Mouse (Mus musculus) stomach, embryonic 16.5 days (tissue): ENCODE measurements around the gene Tcf23. TPM values are rescaled to one million over a fixed set of nuclear protein-coding genes. Genes with fewer than 3 reads are reported as not detected.

ENCODE experiments used
- ATAC-seq: fragments of 200-750 bp; cut with Nextera tagmentation; 2 replicates; pipeline ENCODE4 v1.8.0; 2017; ENCODE audit warnings: moderate number of reproducible peaks, moderate TSS enrichment; ENCODE audit not compliant: insufficient read depth, low FRiP score
- H3K27ac ChIP-seq: fragments of 300-500 bp; sonication (generic); 2 replicates; pipeline ENCODE4 v1.5.1; 2014; ENCODE audit warnings: low read length
- H3K27me3 ChIP-seq: fragments of 300-500 bp; sonication (generic); 2 replicates; pipeline ENCODE4 v1.6.1; 2014; ENCODE audit warnings: low read length, control low read depth, mixed read lengths; ENCODE audit not compliant: control insufficient read depth, insufficient read depth
- H3K36me3 ChIP-seq: fragments of 300-500 bp; sonication (generic); 2 replicates; pipeline ENCODE4 v1.6.1; 2014; ENCODE audit warnings: low read length; ENCODE audit not compliant: control insufficient read depth, insufficient read depth
- H3K4me1 ChIP-seq: fragments of 300-500 bp; sonication (generic); 2 replicates; pipeline ENCODE4 v1.6.1; 2014; ENCODE audit warnings: low read length, control low read depth, mixed read lengths; ENCODE audit not compliant: control insufficient read depth, insufficient read depth
- H3K4me2 ChIP-seq: fragments of 300-500 bp; sonication (generic); 2 replicates; pipeline ENCODE4 v1.6.1; 2014; ENCODE audit warnings: low read depth, low read length, mixed read lengths
- H3K4me3 ChIP-seq: fragments of 300-500 bp; sonication (generic); replicated peaks from 2 replicates; pipeline ENCODE4 v1.5.1; 2014; ENCODE audit warnings: mild to moderate bottlenecking, low read length
- H3K9ac ChIP-seq: fragments of 300-500 bp; sonication (generic); 2 replicates; pipeline ENCODE4 v1.6.1; 2014; ENCODE audit warnings: low read length
- H3K9me3 ChIP-seq: fragments of 300-500 bp; sonication (generic); replicated peaks from 2 replicates; pipeline ENCODE4 v1.6.1; 2016; ENCODE audit warnings: low read length, control low read depth; ENCODE audit not compliant: control insufficient read depth
- WGBS: fragments of 180-500 bp; shearing (Covaris S2); extraction: QIAGEN DNeasy Blood & Tissue Kit; methylation state at CpG from one replicate; pipeline ENCODE4 v1.1.7; 2014; 5-methylcytosine and 5-hydroxymethylcytosine counted together
- polyA plus RNA-seq: library from polyadenylated mRNA; unstranded; fragments of >200 nt; fragmentation: Nextera tagmentation; extraction: Ambion mirVana; gene quantifications from 2 replicates; pipeline ENCODE4 v1.2.1, GENCODE M21; 2015

The Tcf23 gene
- polyA plus RNA-seq, 1 experiment from 2014 or later, result 1.1 TPM

DNA sequence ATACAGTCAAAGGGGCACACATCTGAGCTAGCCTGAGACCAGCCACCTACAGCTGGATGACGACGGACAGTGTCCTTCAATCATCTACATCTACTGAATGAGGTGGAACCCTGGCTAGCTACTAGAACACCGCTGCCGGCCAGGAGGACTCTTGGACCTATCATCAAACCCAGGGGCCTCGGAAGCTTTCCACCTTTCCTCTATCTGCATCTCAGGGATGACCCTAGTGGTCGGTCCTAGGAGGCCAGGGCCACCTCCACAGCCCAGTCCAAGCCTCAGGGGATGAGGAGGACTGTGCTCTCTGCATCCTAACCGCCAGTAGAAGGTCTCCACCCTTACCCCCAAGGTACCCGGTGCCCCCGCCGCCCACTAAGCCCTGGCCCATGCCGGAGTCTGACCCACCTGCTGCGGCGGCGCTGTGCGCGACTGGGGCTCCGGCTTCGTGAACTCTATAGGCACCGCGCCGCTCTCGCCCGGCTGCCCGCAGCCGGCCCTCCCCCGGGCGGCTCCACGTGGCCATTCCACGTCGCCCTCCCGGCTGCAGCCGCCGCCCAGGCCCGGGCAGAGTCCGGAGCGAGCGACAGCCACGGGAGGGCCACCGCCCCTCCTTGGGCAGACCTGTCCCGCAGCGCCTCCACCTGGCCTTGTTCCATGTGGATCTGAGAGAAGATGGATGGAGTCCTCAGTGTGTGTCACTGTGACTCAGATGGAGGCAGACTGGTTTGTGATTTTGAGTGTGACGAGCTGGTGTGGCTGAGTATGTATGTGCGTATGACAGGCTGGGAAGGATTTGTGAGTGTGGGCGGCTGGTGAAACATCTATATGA lies 23.3 kb upstream of the Tcf23 start, which contains the start of gene Cgref1:
Gene Cgref1 (minus strand): TSS at position 636 of the 826 bp plus-strand sequence.
- peaks cover 10% of the 10 kb centered on the region for H3K4me1 ChIP-seq
- peak within 1 kb of the TSS; percentile 67 for H3K9ac ChIP-seq
- no peak within 1 kb of the TSS for H3K27ac ChIP-seq
- 6% methylated on average over 44 of the region's 44 CpGs for WGBS
- H3K9me3 ChIP-seq, result no peaks in the 10 kb centered on the region
- no peaks in the 10 kb centered on the region for H3K36me3 ChIP-seq
- peak; percentile 77; the same call in 1 of the 2 replicates for ATAC-seq
- H3K27me3 ChIP-seq, result no peaks in the 10 kb centered on the region
- H3K4me3 ChIP-seq, result peak within 1 kb of the TSS; percentile 40
- peak within 1 kb of the TSS; percentile 65 for H3K4me2 ChIP-seq

DNA sequence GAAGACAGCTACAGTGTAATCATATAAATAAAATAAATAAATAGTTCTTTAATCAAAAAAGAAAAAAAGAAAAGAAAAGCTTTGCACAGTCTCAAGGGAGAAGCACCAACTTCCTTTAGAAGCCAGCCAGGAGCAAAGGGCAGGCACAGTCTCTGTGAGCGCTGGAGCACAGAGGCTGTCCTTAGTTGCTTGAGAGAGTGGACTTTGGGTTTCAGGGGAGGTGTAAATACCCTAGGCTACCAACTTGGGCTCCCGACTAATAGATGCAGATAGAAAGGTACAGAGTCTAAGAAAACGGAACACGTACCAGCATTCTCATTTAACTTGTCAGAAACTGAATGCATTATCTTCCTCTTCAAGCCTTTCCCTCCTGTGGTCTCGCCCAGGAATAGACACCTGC lies 19.8 kb upstream of the Tcf23 start:
- Histone ChIP-seq H3K27ac (no peak overlapping the region), H3K27me3 (no peaks in the 10 kb centered on the region), H3K4me2 (no peak overlapping the region), H3K9ac (no peak overlapping the region), H3K9me3 (no peaks in the 10 kb centered on the region), H3K4me1 (peaks cover 17% of the 10 kb centered on the region), H3K4me3 (no peak overlapping the region), H3K36me3 (0 out of 2 replicates have a peak, but pooled peaks cover 4% of the 10 kb centered on the region)
- ATAC-seq, result no peak
- 74% methylated on average over 5 of the region's 5 CpGs for WGBS

DNA sequence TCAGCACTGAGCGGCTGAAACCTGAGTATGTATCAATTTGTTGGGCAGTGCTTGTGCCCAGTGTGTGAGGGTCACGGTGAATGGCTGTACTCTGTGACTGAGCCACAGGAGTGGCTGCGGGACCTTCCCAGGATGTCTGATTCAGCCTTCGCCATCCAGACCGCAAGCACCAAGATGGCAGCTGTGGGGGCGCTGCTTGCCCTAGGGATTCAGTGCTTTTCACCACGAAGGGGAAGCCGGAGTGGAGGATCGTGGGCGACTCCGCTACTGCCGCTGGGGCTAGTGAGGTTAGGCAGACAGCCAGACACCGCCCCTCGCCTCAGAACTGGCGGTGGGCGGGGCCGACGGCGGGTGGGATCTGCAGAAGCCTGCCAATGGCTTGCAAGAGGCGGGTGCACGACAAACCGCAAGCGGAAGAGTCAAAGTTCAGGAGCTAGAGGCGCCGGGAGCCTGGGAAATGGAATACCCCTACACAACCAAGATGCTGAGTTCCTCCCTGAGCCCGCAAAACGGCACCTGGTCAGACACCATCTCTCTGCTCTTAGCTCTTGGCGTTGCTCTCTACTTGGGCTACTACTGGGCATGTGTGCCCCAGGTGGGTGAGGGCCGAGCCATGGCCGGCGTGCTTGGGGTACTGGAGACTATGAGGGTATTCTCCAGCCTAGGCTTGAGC lies 18.7 kb upstream of the Tcf23 start:
- no peaks in the 10 kb centered on the region for H3K27me3 ChIP-seq
- H3K9me3 ChIP-seq, result no peaks in the 10 kb centered on the region
- peak overlapping the region; percentile 88 for H3K4me2 ChIP-seq
- ATAC-seq, result peak; percentile 84
- under 1% methylated on average over 31 of the region's 31 CpGs for WGBS
- H3K27ac ChIP-seq, result peak overlapping the region; percentile 76
- peak overlapping the region; percentile 70 for H3K4me3 ChIP-seq
- H3K9ac ChIP-seq, result peak overlapping the region; percentile 72
- peaks cover 17% of the 10 kb centered on the region for H3K4me1 ChIP-seq
- peaks cover 15% of the 10 kb centered on the region; the same call in 1 of the 2 replicates for H3K36me3 ChIP-seq

DNA sequence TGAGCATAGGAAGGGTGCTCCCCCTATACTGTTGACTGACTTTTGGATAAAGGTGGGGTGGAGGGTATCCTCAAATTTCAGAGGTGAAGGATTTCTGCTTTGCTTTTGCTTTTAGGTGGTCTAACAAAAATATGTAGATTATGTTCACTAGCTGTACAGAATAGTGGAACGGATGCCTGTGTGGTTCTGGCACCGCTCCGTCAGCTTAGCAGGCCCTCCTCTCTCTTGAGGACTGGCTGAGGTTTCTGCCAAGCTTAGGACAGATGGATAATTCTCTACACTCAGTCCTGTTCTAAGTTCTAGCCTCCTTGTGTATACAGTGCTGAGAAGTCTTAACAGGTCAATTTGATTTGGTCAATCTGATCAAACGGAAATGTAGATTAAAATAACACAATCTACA lies 18.0 kb upstream of the Tcf23 start:
- Histone ChIP-seq H3K9ac (peak overlapping the region; percentile 72), H3K27me3 (no peaks in the 10 kb centered on the region), H3K4me3 (peak overlapping the region; percentile 70), H3K4me2 (peak overlapping the region; percentile 88), H3K9me3 (no peaks in the 10 kb centered on the region), H3K36me3 (peaks cover 16% of the 10 kb centered on the region; the same call in 1 of the 2 replicates), H3K4me1 (peaks cover 17% of the 10 kb centered on the region), H3K27ac (peak overlapping the region; percentile 76)
- WGBS, result 57% methylated on average over 4 of the region's 4 CpGs
- ATAC-seq, result no peak

DNA sequence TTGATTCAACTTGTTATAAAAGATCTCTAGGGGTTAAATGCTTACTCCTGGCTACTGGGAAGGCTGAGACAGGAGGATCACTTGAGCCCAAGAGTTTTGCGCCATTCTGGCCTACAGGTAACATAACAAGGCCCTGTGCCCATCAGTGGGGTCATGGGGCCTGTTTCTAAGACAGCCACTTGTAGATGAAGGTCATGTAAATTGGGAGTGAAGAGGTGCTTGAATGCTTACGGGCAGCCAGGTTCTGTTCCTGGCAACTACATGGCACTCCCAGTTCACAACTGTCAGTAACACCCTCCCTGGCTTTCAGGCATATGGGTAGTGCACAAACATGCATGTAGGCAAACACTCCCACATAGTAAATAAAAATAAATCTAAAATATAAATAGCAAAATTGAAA lies 17.5 kb upstream of the Tcf23 start:
- WGBS, result 86% methylated on average over 2 of the region's 2 CpGs
- no peak for ATAC-seq
- peaks cover 17% of the 10 kb centered on the region for H3K4me1 ChIP-seq
- H3K9ac ChIP-seq, result no peak overlapping the region
- H3K9me3 ChIP-seq, result no peaks in the 10 kb centered on the region
- H3K4me3 ChIP-seq, result no peak overlapping the region
- H3K27me3 ChIP-seq, result no peaks in the 10 kb centered on the region
- H3K4me2 ChIP-seq, result no peak overlapping the region
- peaks cover 16% of the 10 kb centered on the region; the same call in 1 of the 2 replicates for H3K36me3 ChIP-seq
- H3K27ac ChIP-seq, result no peak overlapping the region

DNA sequence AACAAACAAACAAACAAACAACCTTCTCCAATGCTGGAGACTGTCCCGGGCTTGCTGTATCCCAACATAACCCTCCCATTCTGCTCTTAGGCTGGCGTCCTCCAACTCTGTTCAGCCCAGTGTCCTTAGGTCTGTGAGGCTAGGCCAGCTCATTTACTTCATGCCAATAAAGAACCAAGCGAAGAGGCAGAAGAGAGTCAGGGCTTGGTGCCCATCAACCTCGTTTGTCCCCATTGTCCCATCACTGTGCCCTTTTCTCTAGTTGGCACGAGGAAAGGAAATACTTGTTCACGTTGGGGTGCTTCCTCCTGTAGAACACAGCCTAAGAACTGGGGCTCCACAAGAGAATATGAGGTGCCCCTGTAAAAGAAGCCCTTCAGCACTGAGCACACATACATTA lies 16.8 kb upstream of the Tcf23 start:
- no peak overlapping the region for H3K4me3 ChIP-seq
- H3K9ac ChIP-seq, result no peak overlapping the region
- no peak for ATAC-seq
- no peaks in the 10 kb centered on the region for H3K27me3 ChIP-seq
- no peaks in the 10 kb centered on the region for H3K9me3 ChIP-seq
- WGBS, result 86% methylated on average over 6 of the region's 6 CpGs
- H3K36me3 ChIP-seq, result peaks cover 16% of the 10 kb centered on the region; the same call in 1 of the 2 replicates
- H3K4me2 ChIP-seq, result no peak overlapping the region
- peaks cover 17% of the 10 kb centered on the region for H3K4me1 ChIP-seq
- no peak overlapping the region for H3K27ac ChIP-seq

DNA sequence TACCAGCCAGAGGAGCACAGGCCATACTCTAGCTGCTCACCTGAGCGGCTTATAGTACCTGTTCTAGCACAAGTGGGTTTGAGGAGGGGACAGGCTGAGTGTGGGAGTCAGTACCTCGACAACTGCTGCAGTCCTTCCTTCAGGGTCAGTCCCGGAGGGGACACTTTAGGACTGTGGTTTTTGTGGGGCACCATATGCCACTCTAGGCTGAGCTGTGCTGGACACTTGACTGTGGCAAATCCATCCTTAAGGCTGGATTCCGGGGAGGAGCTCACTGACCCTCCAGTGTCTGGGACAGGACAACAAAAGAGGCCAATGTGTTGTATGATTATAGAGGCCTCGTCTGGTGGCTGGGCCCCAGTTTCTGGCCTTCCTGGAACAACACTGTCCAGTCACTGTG lies 15.9 kb upstream of the Tcf23 start:
- Histone ChIP-seq H3K9ac (no peak overlapping the region), H3K9me3 (no peaks in the 10 kb centered on the region), H3K36me3 (peaks cover 19% of the 10 kb centered on the region; the same call in 1 of the 2 replicates), H3K27me3 (no peaks in the 10 kb centered on the region), H3K4me2 (no peak overlapping the region), H3K27ac (no peak overlapping the region), H3K4me1 (peaks cover 18% of the 10 kb centered on the region), H3K4me3 (no peak overlapping the region)
- ATAC-seq, result no peak
- 83% methylated on average over 5 of the region's 5 CpGs for WGBS

DNA sequence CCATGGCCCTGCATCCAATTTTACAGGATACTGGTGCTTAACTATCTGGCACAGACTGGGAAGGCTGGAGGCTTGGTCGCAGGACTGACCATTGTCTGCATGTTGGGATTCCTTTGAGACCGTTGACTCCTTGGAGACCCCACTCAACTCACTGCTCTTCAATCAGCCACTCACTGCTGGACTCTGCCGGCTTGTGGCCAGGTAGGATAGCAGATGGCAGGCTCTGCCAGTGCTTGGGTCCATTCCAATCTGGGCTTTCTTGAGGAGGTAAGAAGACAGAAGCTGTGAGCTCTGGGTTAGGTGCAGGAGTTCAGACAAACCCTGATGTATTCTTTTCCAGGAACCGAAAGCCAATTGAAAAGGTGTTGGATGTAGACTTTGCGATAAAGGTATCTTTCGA lies 14.4 kb upstream of the Tcf23 start:
- Histone ChIP-seq H3K36me3 (peaks cover 26% of the 10 kb centered on the region; the same call in 1 of the 2 replicates), H3K4me1 (peaks cover 28% of the 10 kb centered on the region), H3K9ac (no peak overlapping the region), H3K27me3 (no peaks in the 10 kb centered on the region), H3K27ac (no peak overlapping the region), H3K9me3 (no peaks in the 10 kb centered on the region), H3K4me2 (no peak overlapping the region), H3K4me3 (no peak overlapping the region)
- ATAC-seq, result no peak
- 92% methylated on average over 6 of the region's 6 CpGs for WGBS

DNA sequence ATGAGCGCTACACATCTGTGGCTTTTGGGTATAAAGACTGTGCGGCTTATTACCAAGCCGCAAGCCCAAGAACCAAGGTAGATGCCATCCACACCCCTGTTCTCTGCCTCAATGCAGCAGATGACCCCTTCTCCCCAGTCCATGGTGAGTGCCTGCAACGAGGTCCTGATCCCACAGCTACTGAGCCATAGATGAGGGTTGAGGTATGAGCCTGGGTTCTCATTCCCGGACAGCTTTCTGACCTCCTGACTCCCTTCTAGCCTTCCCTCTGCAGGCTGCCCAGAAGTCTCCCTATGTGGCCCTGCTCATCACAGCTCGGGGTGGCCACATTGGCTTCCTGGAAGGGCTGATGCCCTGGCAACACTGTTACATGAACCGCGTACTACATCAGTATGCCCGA lies 13.9 kb upstream of the Tcf23 start:
- peaks cover 26% of the 10 kb centered on the region for H3K4me1 ChIP-seq
- WGBS, result 92% methylated on average over 9 of the region's 9 CpGs
- ATAC-seq, result no peak
- no peaks in the 10 kb centered on the region for H3K27me3 ChIP-seq
- H3K9me3 ChIP-seq, result no peaks in the 10 kb centered on the region
- H3K9ac ChIP-seq, result no peak overlapping the region
- no peak overlapping the region for H3K27ac ChIP-seq
- H3K36me3 ChIP-seq, result peaks cover 26% of the 10 kb centered on the region; the same call in 1 of the 2 replicates
- H3K4me2 ChIP-seq, result no peak overlapping the region
- H3K4me3 ChIP-seq, result no peak overlapping the region
